Mouse (Mus musculus) kidney, adult 2 months (tissue): Measurements from ENCODE around the gene Sorbs1.

Experiments used
- CTCF ChIP-seq: fragments of 200-500 bp; conservative IDR thresholded peaks from 2 replicates; pipeline ENCODE4 v1.5.1; 2011; ENCODE audit warnings: low read depth, mild to moderate bottlenecking, control low read depth, low read length, moderate library complexity, mixed read lengths; ENCODE audit not compliant: insufficient read depth, insufficient read length
- POLR2A ChIP-seq: fragments of 200-500 bp; IDR thresholded peaks from one replicate; pipeline ENCODE4 v1.6.1; 2011; ENCODE audit warnings: low read depth, low read length, control low read depth

GRCm38 (mm10) chr19:40372679-40373078 is 140.9 kb downstream of the Sorbs1 start:
- no peak for TF ChIP-seq POLR2A
- no peak for TF ChIP-seq CTCF
